Mouse (Mus musculus): ENCODE data around the gene Dynll1.
"Not testable (repeated sequence)": the region's sequence is repeated elsewhere in the genome, so short reads cannot be mapped to it uniquely, and the experiment has no call there.

The Dynll1 gene

DNA sequence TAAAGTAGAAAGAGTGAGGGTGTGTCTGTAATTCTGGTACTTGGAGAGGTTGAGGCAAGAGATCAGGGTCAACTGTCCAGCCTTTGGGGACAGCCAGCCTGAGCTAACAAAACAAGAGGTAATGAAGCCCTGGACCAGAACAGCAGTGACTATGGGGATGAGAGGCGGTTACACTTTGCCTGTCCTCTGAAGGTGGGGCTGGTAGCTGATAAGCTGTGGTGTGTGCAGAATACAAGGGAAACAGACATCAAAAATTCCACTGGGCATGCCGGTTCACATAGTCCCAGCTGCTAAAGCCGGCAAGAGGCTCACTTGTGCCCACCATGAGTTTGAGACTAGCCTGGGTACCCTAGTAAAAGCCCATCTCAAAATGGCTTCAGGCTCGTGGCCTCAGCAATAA is 11.6 kb upstream of the Dynll1 start:
- DNase-seq = no peak

DNA sequence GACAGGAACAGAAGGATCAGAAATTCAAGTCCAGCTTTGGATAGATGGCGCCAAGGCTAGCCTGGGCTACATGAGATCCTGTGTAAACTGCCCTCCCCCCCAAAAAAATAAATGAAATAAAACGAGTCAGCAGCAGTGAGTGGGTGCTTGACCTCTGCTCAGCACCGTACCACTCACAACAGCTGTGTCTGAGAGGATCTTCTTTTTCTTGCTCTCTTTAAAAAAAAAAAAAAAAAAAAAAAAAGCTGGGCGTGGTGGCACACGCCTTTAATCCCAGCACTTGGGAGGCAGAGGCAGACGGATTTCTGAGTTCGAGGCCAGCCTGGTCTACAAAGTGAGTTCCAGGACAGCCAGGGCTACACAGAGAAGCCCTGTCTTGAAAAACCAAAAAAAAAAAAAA is 1.4 kb upstream of the Dynll1 start:
- not testable (repeated sequence) for DNase-seq

DNA sequence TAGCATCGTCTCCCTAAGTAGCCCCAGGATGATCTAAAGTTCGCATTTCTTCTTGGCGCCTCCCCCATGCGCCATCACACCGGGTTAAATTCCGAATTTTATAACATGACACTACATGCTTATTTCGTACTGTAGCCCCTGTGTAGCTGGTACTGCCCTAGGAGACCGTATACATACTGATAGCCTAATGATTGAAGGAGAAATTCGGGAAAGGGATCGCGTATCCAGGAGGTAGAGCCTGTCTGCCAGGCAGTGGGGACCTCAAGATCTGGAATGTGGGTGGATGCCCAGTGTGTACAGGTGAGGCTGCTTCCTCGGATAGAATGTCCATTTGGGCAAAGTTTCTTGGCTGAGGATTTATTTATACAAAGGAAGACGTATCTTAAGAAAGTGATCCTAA is 816 bp upstream of the Dynll1 start:
- DNase-seq = no peak

DNA sequence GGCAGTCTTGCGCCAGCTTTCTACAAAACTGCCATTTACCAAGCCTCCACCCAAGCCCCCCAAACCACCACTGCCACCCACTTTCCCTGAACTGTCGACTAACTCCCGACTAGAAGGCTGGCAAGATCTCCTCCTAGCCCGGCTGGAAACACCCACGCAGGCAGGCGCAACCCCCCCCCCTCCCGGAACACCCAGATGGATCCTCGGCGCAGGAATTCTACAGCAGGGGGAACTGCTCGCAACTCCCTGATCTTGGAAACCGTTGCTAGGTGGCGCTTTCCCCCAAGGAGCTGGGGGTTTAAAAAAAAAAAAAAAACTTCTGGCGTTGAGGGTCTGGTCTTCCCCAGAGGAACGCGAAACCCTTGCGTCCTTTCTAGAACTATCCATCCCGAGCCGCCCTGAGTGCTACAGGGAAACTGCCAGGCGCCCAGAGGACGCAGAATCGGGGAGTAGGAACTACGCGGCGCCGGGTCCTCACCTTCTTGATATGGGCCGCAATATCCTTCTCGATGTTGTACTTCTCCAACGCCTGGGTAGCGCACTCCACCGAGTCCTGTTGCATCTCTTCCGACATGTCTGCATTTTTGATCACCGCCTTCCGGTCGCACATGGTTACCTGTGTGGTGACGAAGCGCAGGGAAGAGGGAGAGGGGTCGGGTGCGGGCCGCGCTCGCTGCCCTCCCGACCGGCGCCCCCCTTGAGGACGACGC is 609 bp downstream of the Dynll1 start:
- peak; percentile 76 to 83 for DNase-seq

GRCm38 (mm10) chr5:115296347-115296746 is 4.5 kb downstream of the Dynll1 start:
- DNase-seq = no peak

GRCm38 (mm10) chr5:115294173-115294572 is 6.6 kb downstream of the Dynll1 start:
- no peak for DNase-seq

DNA sequence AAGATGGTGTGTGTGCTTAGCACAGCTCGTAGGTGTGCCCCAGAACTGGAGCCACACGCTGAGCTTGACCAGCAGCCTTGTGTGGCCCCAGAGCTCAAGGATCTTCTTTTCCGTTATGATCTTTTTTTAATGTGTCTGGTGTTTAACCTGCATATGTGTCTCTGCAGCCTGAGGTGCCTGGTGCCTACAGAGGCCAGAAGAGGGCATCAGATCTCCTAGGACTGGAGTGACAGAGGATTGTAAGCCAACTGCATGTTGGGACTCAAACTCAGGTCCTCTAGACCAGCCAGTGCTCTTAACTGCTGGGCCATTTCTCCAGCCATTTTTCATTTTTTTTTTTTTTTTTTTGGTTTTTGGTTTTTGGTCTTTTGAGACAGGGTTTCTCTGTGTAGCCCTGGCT is 16.1 kb downstream of the Dynll1 start:
- DNase-seq = peak in 1 of 2 experiments; percentile 26

- DNase-seq = peak in 1 of 2 experiments; percentile 22
These were observed 20.6 kb downstream of the Dynll1 start for GRCm38 (mm10) chr5:115280050-115280687.

DNA sequence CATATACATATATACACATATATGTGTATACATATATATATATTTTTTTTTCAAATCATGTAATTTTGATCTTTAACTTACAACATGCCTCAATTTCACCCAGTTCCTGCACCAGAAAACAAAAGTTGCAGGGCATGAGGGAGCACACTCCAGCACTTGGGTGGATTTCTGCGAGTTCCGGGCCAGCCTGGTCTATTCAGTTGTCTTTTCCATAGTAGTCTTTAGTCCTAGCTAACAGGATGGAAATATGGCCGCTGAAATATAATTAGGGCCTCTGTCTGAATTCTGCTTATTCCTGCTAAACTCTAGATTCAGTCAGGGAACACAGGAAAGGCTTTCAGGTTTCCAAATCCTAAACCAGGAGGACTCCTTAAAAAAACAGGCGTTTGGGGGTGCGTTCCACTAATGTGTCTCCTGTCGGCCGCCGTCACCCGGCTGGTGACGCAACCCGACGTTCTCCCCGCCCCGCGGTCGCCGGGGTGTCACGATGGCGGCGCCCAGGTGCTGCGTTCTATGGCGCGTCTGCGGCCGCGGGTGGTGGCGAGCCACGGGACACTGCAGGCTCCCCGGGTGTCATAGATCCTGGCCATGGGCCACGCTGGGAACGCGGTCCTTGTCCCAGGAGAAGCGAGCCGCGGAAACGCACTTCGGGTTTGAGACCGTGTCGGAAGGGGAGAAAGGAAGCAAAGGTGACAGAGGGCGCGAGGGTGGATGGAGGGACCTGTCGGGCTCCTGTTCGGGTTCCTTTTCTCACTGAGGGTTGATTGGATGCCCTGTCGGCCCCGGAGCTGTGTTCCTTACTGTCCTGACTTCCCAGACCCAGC is 21.4 kb downstream of the Dynll1 start, which contains the start of gene Coq5:
Gene Coq5, plus strand, starts transcription at position 441 of the 824 bp plus-strand sequence.
- DNase-seq = peak; percentile 90 to 93

DNA sequence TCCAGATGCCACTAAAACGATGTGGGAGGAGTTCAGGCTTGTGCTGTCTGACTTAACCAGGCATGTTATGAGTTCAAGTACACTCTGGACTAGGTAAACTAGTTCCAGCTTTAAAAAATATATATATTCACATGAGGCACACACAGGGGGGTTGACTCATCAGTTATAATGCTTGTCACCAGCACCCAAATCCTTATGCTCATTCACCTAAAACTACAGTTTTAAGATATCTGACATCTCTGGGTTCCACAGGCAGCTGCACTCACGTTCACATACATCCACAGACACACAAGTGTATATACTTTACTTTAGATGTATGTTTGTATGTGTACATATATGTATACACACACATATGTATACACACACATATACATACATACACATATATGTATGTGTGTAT is 22.0 kb downstream of the Dynll1 start:
- no peak for DNase-seq

DNA sequence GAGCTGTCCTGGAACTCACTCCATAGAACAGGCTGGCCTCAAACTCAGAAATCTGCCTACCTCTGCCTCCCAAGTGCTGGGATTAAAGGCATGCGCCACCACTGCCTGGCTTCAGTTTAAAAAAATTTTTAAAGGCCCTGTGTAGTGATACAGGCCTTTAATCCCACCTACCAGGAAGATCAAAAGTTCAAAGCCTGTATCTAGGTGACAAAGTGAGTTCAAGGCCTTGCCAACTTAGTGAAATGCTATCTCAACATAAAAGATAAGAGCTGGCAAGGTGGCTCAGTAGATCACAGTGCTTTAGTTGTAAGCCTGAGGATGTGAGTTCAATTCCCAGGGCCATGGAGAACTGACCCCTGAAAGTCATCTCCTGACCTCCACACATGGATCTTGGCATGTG is 22.7 kb downstream of the Dynll1 start:
- DNase-seq = no peak

GRCm38 (mm10) chr5:115275998-115276397 is 24.8 kb downstream of the Dynll1 start:
- peak in 1 of 2 experiments; percentile 38 for DNase-seq

DNA sequence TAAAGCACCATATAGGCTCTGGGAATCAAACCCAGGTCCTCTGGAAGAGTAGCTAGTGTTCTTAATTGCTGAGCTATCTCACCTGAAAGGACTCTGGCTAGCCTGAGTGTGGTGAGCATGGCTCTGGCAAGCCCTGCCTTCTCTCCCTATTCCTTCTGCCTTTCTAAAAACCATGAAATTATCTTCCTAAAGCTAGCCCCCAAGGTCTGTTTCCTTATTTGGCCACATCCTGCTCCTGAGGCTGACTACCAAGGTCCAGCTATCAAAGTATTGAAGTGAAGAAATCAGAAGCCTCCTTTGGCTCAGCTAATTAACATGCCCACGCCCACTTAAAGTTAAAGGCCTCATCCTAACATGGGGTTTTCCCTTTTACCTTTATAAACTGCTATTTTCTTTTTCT is 26.0 kb downstream of the Dynll1 start:
- no peak for DNase-seq

- no peak for DNase-seq
These were observed 26.4 kb downstream of the Dynll1 start for GRCm38 (mm10) chr5:115274353-115274752.

DNA sequence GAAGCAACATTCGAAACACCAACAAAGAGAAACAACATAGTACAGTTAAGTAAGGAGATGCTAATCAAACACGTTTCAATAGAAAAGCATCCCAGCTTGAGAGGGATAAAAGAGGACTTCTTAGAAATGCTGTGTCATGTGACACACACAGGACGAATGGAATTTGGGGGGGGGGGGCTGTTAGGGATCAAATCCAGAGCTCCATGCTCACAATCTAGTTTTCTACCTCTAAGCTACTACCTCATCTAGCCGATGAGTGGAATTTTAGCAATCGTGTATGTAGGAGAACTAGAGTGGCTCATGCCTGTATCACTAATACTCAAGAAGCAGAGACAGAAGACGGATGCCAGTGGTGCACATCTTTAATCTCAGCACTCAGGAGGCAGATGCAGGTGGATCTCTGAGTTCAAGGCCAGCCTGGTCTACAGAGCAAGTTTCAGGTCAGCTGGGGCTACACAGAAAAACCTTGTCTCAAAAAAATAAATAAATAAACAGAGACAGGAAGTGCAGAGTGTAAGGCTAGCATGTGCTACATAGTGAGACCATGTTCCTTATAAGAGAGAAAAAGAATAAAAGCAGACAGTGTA is 27.2 kb downstream of the Dynll1 start:
- no peak for DNase-seq

GRCm38 (mm10) chr5:115272812-115273548 is 27.8 kb downstream of the Dynll1 start, which contains the start of gene Rnf10:
TSS of gene Rnf10 (minus strand) at chr5:115272898.
- peak; percentile 96 to 98 for DNase-seq

- peak; percentile 52 to 69 for DNase-seq
These were observed 28.6 kb downstream of the Dynll1 start for GRCm38 (mm10) chr5:115271931-115272811.

DNA sequence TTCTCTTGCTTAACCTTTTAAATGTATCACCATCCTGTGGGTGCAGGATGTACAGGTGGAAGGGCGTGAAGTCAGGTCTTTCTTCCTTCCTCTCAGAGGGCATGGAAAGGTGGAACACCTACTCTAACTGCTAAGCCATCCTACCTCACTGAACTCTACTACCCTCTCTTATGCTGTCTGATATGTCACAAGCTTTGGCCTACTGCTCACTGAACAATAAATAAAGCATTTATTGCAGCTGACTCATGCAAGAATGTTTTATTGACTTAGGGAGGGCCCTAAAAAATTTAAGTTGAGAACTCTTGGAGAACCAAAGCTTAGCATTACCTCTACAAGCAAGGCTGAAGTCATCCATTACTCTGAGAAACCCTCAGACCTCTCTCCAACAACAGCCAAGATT is 30.8 kb downstream of the Dynll1 start:
- DNase-seq = no peak

DNA sequence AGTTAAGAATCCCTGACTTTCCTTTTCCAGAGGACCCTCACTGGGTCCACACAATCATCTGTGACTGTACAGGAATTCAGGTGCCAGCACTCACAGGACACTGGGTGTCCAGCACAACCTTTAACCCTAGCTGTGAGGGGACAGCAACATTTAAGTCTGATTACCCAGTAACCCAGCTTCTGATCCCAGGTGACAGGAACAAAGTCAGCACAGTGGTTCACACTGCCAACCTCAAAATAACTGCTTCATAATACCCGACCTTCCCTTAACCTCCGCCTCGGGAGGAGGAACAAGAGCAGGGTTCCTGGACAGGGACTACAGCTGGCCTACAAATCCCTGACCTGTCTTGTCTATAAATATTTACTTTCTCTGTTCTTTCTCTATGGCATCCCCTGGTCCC is 32.5 kb downstream of the Dynll1 start:
- peak in 1 of 2 experiments; percentile 55 for DNase-seq

- no peak for DNase-seq
These were observed 33.2 kb downstream of the Dynll1 start for GRCm38 (mm10) chr5:115267469-115268045.

Data from kidney, postnatal 25 days (tissue).